ENCODE assay signal across 11 mouse cellular contexts in the genomic region with DNA sequence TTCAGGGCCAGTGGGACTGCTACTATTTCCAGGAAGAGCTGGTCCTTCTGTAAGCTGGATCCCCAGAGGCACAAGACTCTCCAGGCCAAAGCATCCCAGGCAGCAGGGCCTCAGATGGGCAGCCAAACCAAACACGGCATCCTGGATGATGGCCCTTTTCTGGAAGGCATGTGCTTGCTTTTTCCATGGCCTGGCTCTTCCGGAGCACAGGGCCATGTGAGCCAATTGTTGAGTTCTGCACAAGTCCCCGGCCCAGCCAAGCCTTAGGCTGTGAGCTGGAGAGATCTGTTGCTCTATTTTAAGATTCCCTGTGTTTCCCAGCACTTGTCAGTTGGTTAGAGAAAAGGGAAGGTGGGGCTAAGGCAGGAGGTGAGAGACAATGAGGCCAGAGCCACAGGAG. TPM values are rescaled to one million over a fixed set of nuclear protein-coding genes. Genes with fewer than 3 reads are reported as not detected.
A peak's percentile ranks its signal among the peaks of the same experiment; 100 is the strongest.
DNase-seq lines count a peak whose midpoint lies in the region; ATAC-seq and TF ChIP-seq lines count a peak whose summit lies in the region.
"Had no signal": no experiment of that assay in that cellular context is flagged by ENCODE, and none has a peak within 500 bp of the region (broad histone marks: within the 10 kb centered on the region; RNA-seq: fewer than 3 reads in every experiment).

No protein-coding gene starts in this region.

- no peak for TF ChIP-seq CTCF in cerebellum, adult 2 months (IDR thresholded peaks at IDR 0.05; ENCODE audit: borderline replicate concordance, insufficient read depth, low read depth, low read length)
- no peak for TF ChIP-seq CTCF in heart, postnatal 0 days (IDR thresholded peaks at IDR 0.05; ENCODE audit: low read depth)

- 6% methylated on average over 3 of the region's 3 CpGs for WGBS in cerebellum, adult 2 months
- WGBS in midbrain, embryonic 16.5 days: 61% methylated on average over 3 of the region's 3 CpGs
- 51% methylated on average over 3 of the region's 3 CpGs for WGBS in midbrain, embryonic 15.5 days
- 10% methylated on average over 3 of the region's 3 CpGs for WGBS in heart, postnatal 0 days

- H3K9me3 ChIP-seq in midbrain, embryonic 16.5 days (replicated peaks; ENCODE audit: control insufficient read depth, low read length, poor library complexity, severe bottlenecking): no peaks in the 10 kb centered on the region
- H3K9me3 ChIP-seq in midbrain, embryonic 15.5 days: no peaks in the 10 kb centered on the region
- no peaks in the 10 kb centered on the region for H3K9me3 ChIP-seq in heart, postnatal 0 days (replicated peaks; ENCODE audit: control insufficient read depth, low read length)
- H3K9me3 ChIP-seq: limb, embryonic 12.5 days had no signal

- TF ChIP-seq EP300 in heart, postnatal 0 days (IDR thresholded peaks at IDR 0.05; ENCODE audit: low read depth): 0 out of 2 replicates have a peak, but pooled peaks have one; percentile 53

- H3K4me1 ChIP-seq in cerebellum, adult 2 months (ENCODE audit: control insufficient read depth, insufficient read depth, low read length): peaks cover 17% of the 10 kb centered on the region
- H3K4me1 ChIP-seq in midbrain, embryonic 16.5 days (ENCODE audit: control insufficient read depth, insufficient read depth, low read length): peaks cover 9% of the 10 kb centered on the region; the same call in 1 of the 2 replicates
- H3K4me1 ChIP-seq in midbrain, embryonic 15.5 days: peaks cover 12% of the 10 kb centered on the region
- H3K4me1 ChIP-seq in heart, postnatal 0 days (ENCODE audit: control insufficient read depth, insufficient read depth): peaks cover 21% of the 10 kb centered on the region

- DNase-seq in cerebellum, adult 2 months: peak; percentile 44 to 49
- DNase-seq in cerebellum, adult 11-12 months: no peak
- DNase-seq in heart, postnatal 0 days (ENCODE audit: low spot score): peak; percentile 77
- peak; percentile 40 to 75 for DNase-seq in lung, postnatal 4 days
- DNase-seq in retina, embryonic 14.5 days (ENCODE audit: low spot score): no peak
- DNase-seq in embryo, embryonic 10 days (ENCODE audit: low spot score): no peak
- DNase-seq: spleen, adult 18-20 months had no signal

- no peak overlapping the region for H3K4me2 ChIP-seq in midbrain, embryonic 16.5 days (ENCODE audit: low read length)
- H3K4me2 ChIP-seq in midbrain, embryonic 15.5 days: no peak overlapping the region
- H3K4me2 ChIP-seq in heart, postnatal 0 days (ENCODE audit: low read depth, low read length): no peak overlapping the region
- H3K4me2 ChIP-seq: limb, embryonic 12.5 days had no signal

- no peaks in the 10 kb centered on the region for H3K27me3 ChIP-seq in cerebellum, adult 2 months (ENCODE audit: control insufficient read depth, insufficient read depth, low read length)
- H3K27me3 ChIP-seq in midbrain, embryonic 16.5 days (ENCODE audit: control insufficient read depth, insufficient read depth, low read depth, low read length): no peaks in the 10 kb centered on the region
- H3K27me3 ChIP-seq in midbrain, embryonic 15.5 days (replicated peaks): no peaks in the 10 kb centered on the region
- H3K27me3 ChIP-seq in heart, postnatal 0 days (ENCODE audit: control insufficient read depth, insufficient read depth, low read length): no peaks in the 10 kb centered on the region
- H3K27me3 ChIP-seq: limb, embryonic 12.5 days had no signal

- no peak overlapping the region for H3K4me3 ChIP-seq in cerebellum, adult 2 months (replicated peaks; ENCODE audit: insufficient read depth, low read depth, low read length)
- H3K4me3 ChIP-seq in midbrain, embryonic 16.5 days (ENCODE audit: low read depth, low read length): no peak overlapping the region
- H3K4me3 ChIP-seq in midbrain, embryonic 15.5 days: no peak overlapping the region
- no peak overlapping the region for H3K4me3 ChIP-seq in heart, postnatal 0 days (ENCODE audit: low read depth, low read length)
- H3K4me3 ChIP-seq: limb, embryonic 12.5 days had no signal

- no peak for TF ChIP-seq POLR2A in cerebellum, adult 2 months (IDR thresholded peaks at IDR 0.05; ENCODE audit: borderline replicate concordance, insufficient read depth, low read length)

- no peak overlapping the region for H3K27ac ChIP-seq in cerebellum, adult 2 months (ENCODE audit: insufficient read depth, low read length)
- peak overlapping the region; percentile 11; the same call in 1 of the 2 replicates for H3K27ac ChIP-seq in midbrain, embryonic 16.5 days (ENCODE audit: low read length)
- no peak overlapping the region for H3K27ac ChIP-seq in midbrain, embryonic 15.5 days
- H3K27ac ChIP-seq in heart, postnatal 0 days (ENCODE audit: low read depth): peak overlapping the region; percentile 57
- H3K27ac ChIP-seq: limb, embryonic 12.5 days had no signal

- no peak overlapping the region for H3K9ac ChIP-seq in midbrain, embryonic 16.5 days (ENCODE audit: low read depth, low read length)
- H3K9ac ChIP-seq in midbrain, embryonic 15.5 days: no peak overlapping the region
- H3K9ac ChIP-seq in heart, postnatal 0 days (replicated peaks; ENCODE audit: low read depth, low read length): no peak overlapping the region
- H3K9ac ChIP-seq: limb, embryonic 12.5 days had no signal

- no peaks in the 10 kb centered on the region for H3K36me3 ChIP-seq in midbrain, embryonic 16.5 days (ENCODE audit: control insufficient read depth, insufficient read depth, low read length)
- no peaks in the 10 kb centered on the region for H3K36me3 ChIP-seq in midbrain, embryonic 15.5 days (replicated peaks)
- no peaks in the 10 kb centered on the region for H3K36me3 ChIP-seq in heart, postnatal 0 days (replicated peaks; ENCODE audit: control insufficient read depth, insufficient read depth, low read length)
- H3K36me3 ChIP-seq: limb, embryonic 12.5 days had no signal

- ATAC-seq in midbrain, embryonic 16.5 days: no peak
- no peak for ATAC-seq in midbrain, embryonic 15.5 days (replicated peaks)
- peak; percentile 84 for ATAC-seq in heart, postnatal 0 days (ENCODE audit: insufficient read depth, low read depth)

RNA-seq across cellular contexts. Expression of a gene that starts 9.5 kb away (rescaled TPM):
- polyA plus RNA-seq in cerebellum, adult 2 months (2012; rRNA removed): 12.2 and 12.7 TPM in 2 replicates
- 21.8 and 31.3 TPM in 2 replicates for polyA plus RNA-seq in midbrain, embryonic 16.5 days (2015; fragmentation: Nextera tagmentation; extraction: Ambion mirVana)
- polyA plus RNA-seq in midbrain, embryonic 15.5 days (2015; fragmentation: Nextera tagmentation; extraction: Ambion mirVana): 20.7 and 24.0 TPM in 2 replicates
- 0.89 and 1.8 TPM in 2 replicates for total RNA-seq in heart, postnatal 0 days (2014; rRNA removed; ENCODE audit: low replicate concordance)
- 2.2 and 3.0 TPM in 2 replicates for polyA plus RNA-seq in heart, postnatal 0 days (2015; fragmentation: Nextera tagmentation; extraction: Ambion mirVana)
- total RNA-seq: common myeloid progenitor, adult 5-6 weeks had no signal

RNA-seq across cellular contexts. Expression of a gene that starts 18.6 kb away (rescaled TPM):
- 3.8 and 3.9 TPM in 2 replicates for polyA plus RNA-seq in cerebellum, adult 2 months (2012; rRNA removed)
- polyA plus RNA-seq in midbrain, embryonic 16.5 days (2015; fragmentation: Nextera tagmentation; extraction: Ambion mirVana): 36.2 and 45.6 TPM in 2 replicates
- 47.9 and 48.3 TPM in 2 replicates for polyA plus RNA-seq in midbrain, embryonic 15.5 days (2015; fragmentation: Nextera tagmentation; extraction: Ambion mirVana)
- 31.4 and 31.9 TPM in 2 replicates for total RNA-seq in heart, postnatal 0 days (2014; rRNA removed; ENCODE audit: low replicate concordance)
- polyA plus RNA-seq in heart, postnatal 0 days (2015; fragmentation: Nextera tagmentation; extraction: Ambion mirVana): 17.4 and 22.1 TPM in 2 replicates

Comparison
In these comparisons a context has a peak if more than half of its experiments do, and no peak if none do; other contexts are left out.
1. DNase-seq: peak in cerebellum, adult 2 months (2 of 2), heart, postnatal 0 days (single experiment) and lung, postnatal 4 days (2 of 2); none in cerebellum, adult 11-12 months (single experiment), retina, embryonic 14.5 days (single experiment) and embryo, embryonic 10 days (single experiment).
2. H3K27ac ChIP-seq: peak in midbrain, embryonic 16.5 days (single experiment) and heart, postnatal 0 days (single experiment); none in cerebellum, adult 2 months (single experiment) and midbrain, embryonic 15.5 days (single experiment).